Mouse (Mus musculus) right cerebral cortex, adult 18-20 months (tissue): ENCODE measurements around the gene Acbd3.

Experiments
- DNase-seq: peaks from one replicate; pipeline ENCODE4 v3.0.0; 2022; ENCODE audit warnings: mixed read lengths

Acbd3 gene

GRCm38 (mm10) chr1:180725704-180726179, at the start of gene Acbd3:
Gene Acbd3 (plus strand): TSS chr1:180726043.
- peak; percentile 93 for DNase-seq

- DNase-seq: no peak
Measured at GRCm38 (mm10) chr1:180691284-180691683, 34.6 kb upstream of the Acbd3 start.

- no peak for DNase-seq
Measured at GRCm38 (mm10) chr1:180696626-180697352, 29.1 kb upstream of the Acbd3 start, which contains the start of gene Mixl1. Gene Mixl1 (minus strand): TSS chr1:180697034.

GRCm38 (mm10) chr1:180698063-180698462, 27.8 kb upstream of the Acbd3 start:
- DNase-seq: no peak

DNA sequence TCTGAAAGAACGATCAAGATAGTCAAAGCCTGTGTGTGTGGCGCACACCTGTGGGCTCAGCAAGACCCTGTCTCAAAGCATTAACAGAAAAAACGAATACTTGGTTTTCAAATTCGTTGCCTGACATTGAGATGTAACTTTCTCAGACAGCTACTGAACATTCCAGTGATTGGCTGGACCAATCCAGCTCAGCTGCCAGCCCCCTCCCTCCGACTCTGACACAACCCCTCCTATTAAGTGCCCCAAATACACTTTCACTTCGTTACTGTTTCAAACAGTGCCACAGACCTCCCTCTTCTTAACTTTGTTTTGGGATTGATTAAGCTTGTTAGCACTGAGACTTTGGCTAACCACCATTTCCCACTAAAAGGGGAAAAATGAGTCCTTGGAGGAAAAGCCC, 22.4 kb upstream of the Acbd3 start:
- DNase-seq: no peak

DNA sequence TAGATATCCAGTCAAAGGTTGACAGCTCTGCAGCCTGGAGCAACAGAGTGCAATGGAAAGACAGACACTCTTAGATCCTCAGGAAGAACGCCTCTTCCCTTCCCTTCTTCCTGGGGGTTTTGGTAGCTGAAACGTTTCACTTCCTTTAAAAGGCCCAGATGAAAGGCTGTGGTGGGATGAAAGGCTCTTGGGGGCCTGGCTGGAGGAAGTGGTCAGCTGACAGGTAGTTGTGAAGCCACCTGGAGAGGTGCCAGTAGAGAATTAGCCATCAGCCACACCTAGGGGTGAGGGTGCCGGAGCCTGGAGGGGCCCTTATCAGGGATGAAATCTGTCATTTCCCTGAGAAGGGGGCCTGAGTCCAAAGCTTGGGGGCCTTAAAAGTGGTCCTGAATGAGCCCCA, 18.5 kb upstream of the Acbd3 start:
- no peak for DNase-seq

GRCm38 (mm10) chr1:180707813-180708212, 18.0 kb upstream of the Acbd3 start:
- DNase-seq: no peak

DNA sequence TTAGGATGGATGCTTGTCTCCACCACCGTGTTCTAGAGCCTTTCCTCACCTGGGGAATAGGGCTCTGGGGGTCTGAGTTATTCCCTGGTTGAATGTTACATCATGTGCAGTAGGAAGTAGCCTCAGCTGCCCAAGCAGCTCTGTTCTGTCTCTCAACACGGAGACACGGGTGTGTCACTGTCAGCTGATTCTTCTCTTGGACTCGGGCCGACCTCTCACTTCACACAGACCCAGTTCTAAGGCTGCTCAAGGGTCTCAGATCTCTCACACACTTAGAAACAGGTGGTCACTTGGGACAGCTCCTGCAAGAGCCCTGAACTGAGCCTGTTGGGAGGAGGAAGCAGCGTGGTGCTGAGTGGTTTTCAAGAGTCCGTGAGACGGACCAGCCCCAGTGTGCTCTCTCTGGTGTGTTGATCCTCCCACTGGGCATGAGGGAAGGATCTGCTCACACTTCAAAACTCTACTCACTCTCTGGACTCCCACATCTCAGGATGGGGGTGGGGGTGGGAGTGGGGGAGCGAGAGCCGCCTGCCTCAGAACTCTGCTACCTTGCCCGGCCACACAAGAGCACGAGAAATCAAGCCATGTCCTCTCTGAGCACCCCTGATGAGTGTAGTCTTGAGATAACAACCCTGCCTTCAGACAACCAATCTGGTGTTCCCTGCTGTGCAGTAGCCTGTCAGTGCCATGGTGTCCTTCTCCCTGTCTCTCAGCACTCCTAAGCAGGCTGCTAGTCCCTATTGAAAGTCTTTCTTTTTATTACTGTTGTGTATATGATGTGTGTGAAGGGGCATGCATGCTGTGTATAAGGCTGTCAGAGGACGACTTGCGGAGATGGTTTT, 16.7 kb upstream of the Acbd3 start:
- DNase-seq: no peak

DNA sequence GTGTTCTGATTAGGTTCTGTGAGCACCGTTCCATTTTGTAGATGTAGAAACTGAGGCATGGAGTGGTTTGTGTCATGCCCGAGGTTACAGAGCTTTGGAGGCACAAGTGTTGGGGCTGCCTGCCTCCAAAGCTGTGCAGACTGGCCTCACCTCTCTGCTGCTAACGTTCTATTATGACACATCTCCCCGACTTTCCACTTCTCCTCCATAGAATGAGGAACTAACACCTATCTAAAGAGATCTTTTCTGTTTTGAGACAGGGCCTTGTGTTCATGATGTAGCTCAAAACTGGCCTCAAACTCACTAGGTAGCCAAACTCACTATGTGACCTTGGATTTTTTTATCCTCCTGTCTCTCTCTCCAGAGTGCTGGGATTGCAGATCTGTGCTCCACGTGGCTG, 7.1 kb upstream of the Acbd3 start:
- DNase-seq: no peak

- no peak for DNase-seq
Measured at GRCm38 (mm10) chr1:180719483-180719882, 6.4 kb upstream of the Acbd3 start.

GRCm38 (mm10) chr1:180719951-180720689, 5.7 kb upstream of the Acbd3 start:
- DNase-seq: peak; percentile 54

DNA sequence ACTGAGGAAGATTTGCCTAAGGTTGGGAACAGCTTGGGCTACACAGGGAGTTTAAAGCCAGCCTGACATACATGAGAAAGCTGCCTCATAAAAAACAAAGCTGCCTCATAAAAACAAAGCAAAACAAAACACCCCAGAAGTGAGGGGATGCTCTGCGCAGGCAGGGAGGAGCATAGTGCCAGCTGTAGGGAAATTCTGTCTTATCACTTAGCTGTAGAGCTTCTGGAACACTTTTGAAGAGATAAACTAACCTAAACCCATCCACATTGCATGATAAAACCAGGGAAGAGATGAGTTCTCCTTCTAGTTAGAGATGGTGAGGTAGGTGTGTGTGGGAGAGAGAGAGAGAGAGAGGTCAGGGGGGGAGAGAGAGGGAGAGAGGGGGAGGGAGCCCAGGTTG, 3.2 kb upstream of the Acbd3 start:
- no peak for DNase-seq

- no peak for DNase-seq
Measured at GRCm38 (mm10) chr1:180723701-180724238, 2.1 kb upstream of the Acbd3 start.

- no peak for DNase-seq
Measured at GRCm38 (mm10) chr1:180726183-180726582, 340 bp downstream of the Acbd3 start.

GRCm38 (mm10) chr1:180729231-180729630, 3.4 kb downstream of the Acbd3 start:
- DNase-seq: no peak

DNA sequence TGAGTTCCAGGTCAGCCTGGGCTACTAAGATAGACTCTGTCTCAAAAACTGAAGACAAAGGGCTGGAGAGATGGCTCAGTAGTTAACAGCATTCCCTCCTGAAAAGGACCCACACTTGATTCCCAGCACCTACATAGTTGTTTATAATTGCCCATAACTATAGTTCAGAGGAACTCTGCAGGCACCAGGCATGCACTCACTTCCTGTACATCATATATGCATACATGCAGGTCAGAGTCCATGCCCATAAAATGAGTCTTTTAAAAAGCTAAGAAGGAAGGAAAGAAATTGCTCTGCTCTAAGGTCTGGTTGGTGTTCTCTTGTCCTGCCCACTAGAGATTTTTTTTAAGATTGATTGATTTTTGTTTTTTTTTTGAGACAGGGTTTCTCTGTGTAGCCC, 22.0 kb downstream of the Acbd3 start:
- DNase-seq: no peak

GRCm38 (mm10) chr1:180752115-180752514, 26.3 kb downstream of the Acbd3 start:
- DNase-seq: no peak

- DNase-seq: no peak
Measured at GRCm38 (mm10) chr1:180754376-180754775, 28.5 kb downstream of the Acbd3 start.

GRCm38 (mm10) chr1:180756711-180757110, 30.9 kb downstream of the Acbd3 start:
- DNase-seq: no peak

DNA sequence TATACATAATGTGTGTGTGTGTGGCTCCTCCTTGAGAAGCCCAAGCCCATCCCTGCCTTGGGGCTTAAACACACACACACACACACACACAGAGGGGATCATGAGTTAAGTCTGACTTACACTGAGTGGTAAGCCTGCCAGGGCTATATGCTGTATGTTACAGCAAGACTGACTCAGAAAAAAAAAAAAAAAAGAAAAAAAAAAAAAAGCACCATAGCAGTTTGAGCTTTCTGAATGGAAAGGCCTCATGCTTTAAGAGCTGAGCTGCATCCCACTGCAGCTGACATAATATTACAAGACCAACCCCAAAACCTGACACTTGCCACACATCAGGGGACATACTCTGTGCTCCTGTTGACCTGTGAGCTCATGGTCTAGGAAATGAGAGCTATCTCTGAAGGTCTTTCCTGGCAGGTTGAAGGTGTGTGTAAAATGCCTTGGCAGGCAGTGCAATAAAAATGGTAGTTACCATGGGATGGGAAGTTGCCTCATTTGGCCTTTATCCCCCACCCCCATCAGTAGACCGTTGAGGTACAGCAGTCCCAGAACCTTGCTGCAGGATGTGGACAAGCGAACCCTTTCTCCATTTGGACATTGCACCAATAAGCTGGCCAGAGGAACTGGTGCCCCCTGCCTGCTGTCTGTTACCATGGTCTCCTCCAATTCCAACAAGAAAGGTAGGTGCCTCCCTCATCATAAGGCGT, 31.6 kb downstream of the Acbd3 start:
- DNase-seq: no peak

- no peak for DNase-seq
Measured at GRCm38 (mm10) chr1:180757956-180758520, 32.2 kb downstream of the Acbd3 start.

GRCm38 (mm10) chr1:180762180-180762579, 36.3 kb downstream of the Acbd3 start:
- DNase-seq: no peak
